Comparison of ENCODE assay signal across 8 mouse cellular contexts in the genomic region with DNA sequence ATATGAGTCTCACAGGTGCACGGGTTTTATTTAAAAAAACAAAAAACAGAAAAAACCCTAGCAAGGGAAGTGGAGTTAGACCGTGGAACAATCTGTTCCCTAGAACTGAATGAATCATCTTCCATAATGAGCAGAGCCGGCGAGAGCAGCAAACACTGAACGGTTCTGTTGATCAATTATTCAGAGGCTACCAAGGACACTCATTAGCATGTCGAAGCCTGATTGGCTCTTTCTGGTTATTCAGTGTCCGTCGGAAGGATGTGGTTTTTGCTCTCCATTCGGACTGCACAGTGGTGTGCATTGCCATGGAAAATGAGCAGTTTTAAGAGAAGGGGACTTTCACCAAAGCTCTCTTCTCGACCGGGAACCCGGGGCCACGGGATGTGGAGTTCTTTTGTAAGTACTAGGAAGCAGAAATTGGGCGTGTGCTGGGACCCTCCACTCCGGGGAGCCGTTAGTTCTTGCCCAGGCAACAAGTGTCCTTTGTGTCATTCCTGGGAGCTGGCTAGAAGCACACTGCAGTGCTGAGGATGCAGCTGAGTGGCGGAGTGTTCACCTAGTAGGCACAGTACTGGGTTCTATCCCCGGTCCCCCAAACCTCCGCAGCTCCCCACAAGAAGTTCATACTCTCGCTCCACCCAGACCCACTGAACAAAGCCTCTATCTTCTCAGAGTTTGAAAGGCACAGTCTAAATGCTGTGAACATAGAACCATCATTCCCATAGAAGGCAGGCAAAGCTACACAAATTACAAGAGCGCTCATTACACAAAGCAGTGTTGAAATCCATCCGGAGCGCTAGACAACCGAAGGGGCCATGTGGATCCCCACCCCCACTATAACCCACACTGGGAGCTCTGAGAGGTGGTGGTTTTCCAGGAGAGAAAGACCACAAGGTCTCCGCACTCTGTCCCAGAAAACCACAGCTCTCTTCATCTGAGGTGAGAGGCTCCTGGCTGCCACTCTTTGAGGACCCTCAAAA.
A peak's percentile ranks its signal among the peaks of the same experiment; 100 is the strongest.
DNase-seq lines count a peak whose midpoint lies in the region; ATAC-seq lines count a peak whose summit lies in the region.

No protein-coding gene starts in this region.

- intact Hi-C loops in heart, postnatal 14 days (cut with DNase I) = no loop called here

- peak overlapping the region; percentile 12 for H3K4me3 ChIP-seq in macrophage (ENCODE audit: inconsistent target)

- H3K36me3 ChIP-seq in macrophage (ENCODE audit: inconsistent target) = no peaks in the 10 kb centered on the region

- WGBS in macrophage (ENCODE audit: missing documents) = 24% methylated on average over 25 of the region's 25 CpGs

- H3K27ac ChIP-seq in macrophage = peak overlapping the region; percentile 49

- peak; percentile 84 for ATAC-seq in frontal cortex, adult (ENCODE audit: low TSS enrichment)

- DNase-seq in heart, adult 11 months = peak; percentile 95
- no peak for DNase-seq in heart, postnatal 14 days
- DNase-seq in cerebellum, adult 8-10 months = peak; percentile 8
- DNase-seq in layer of hippocampus, postnatal 10 days (ENCODE audit: low spot score in 2 of 2) = peak; percentile 62 to 69
- DNase-seq in right cerebral cortex, postnatal 25 days = peak; percentile 69
- DNase-seq in thymus, postnatal 10 days (ENCODE audit: low spot score in 2 of 2) = no peak

- H3K79me2 ChIP-seq in macrophage (ENCODE audit: inconsistent target) = no peaks in the 10 kb centered on the region

Comparison
In these comparisons a context has a peak if more than half of its experiments do, and no peak if none do; other contexts are left out.
1. DNase-seq: peak in heart, adult 11 months (single experiment), cerebellum, adult 8-10 months (single experiment), layer of hippocampus, postnatal 10 days (2 of 2) and right cerebral cortex, postnatal 25 days (single experiment); none in heart, postnatal 14 days (0 of 2) and thymus, postnatal 10 days (0 of 2).